Mouse (Mus musculus) lung, adult 2 months (tissue): ENCODE results near the gene Def6.

Source experiments
- CTCF ChIP-seq: fragments of 200-500 bp; IDR thresholded peaks from 2 replicates; pipeline ENCODE4 v1.5.1; 2011; ENCODE audit warnings: mild to moderate bottlenecking, low read length, control low read depth; ENCODE audit not compliant: insufficient read depth
- POLR2A ChIP-seq: fragments of 200-500 bp; IDR thresholded peaks from 2 replicates; pipeline ENCODE4 v1.6.1; 2011; ENCODE audit warnings: low read depth, mild to moderate bottlenecking, control low read depth, low read length, borderline replicate concordance; ENCODE audit errors: extremely low read depth

DNA sequence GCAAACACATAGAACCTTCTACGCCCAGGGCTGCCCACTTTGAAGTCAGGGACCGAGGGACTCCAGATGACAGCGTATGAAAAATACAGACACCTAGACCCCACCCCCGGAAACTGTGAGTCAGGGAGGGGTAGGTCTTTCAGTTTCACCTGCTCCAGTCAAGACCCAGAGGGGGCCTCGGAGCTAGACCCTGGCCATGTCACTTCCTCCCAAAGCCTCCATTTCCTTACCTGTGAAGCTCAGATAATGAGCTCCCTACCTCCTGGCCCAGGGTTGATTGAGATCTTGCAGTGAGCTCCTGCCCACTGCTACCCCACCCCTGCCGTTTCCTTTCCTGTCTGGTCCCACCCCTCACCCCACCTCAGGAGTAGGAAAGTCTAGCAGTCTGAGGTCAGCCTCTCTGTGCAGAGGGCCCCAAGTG, 4.4 kb downstream of the Def6 start:
- no peak for TF ChIP-seq CTCF
- TF ChIP-seq POLR2A, result no peak
